Mouse (Mus musculus): ENCODE measurements around the gene Ing2.

DNA sequence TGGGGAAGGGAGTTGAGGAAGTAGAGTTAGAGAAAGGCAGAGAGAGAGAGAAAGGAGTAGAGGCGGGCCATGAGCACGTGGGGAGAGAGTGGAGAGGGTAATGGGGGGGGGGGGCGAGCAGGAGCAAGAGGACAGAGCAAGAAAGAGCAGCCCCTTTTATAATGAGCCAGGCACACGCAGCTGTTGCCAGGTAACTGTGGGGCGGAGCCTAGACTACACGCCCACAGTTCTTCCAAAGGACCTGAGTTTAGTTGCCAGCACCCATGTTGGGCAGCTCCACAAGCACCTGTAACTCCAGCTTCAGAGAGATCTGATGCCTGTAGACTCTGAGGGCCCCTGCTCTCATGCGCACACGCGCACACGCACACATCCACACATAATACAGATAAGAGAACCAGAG, 16.5 kb upstream of the Ing2 start:
- TF ChIP-seq CTCF (IDR thresholded peaks at IDR 0.05; ENCODE audit: low read depth) (no peak), EP300 (IDR thresholded peaks at IDR 0.05; ENCODE audit: low read depth) (no peak)

Measured in heart, postnatal 0 days (tissue).